Mouse (Mus musculus) kidney, postnatal 4 days (tissue): ENCODE data around the gene Magi1.
"Not testable (repeated sequence)": the region's sequence is repeated elsewhere in the genome, so short reads cannot be mapped to it uniquely, and the experiment has no call there.

Experiments used
- DNase-seq, 2 experiments: peaks; one replicate each; pipeline ENCODE4 v3.0.0; 2021; ENCODE audit warnings: mixed read lengths in 2 of 2

The Magi1 gene

DNA sequence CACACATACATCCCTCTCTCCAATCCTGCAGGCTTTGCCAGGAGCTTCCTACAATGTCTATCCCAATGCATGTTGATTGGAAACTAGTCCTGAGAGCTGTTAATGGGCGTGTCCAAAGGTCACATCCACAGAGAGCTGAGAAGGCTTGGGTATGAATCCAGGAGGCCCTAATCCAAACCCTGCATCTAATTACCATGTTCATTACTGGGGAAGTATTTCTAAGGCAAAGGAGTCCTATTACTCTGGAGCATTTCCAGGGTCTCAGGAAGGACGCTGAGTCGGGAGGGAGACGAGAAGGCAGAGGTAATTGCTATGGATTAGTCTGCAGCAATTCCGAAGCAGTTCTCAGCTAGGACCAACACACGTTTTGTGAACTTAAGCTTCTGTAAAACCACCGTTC, 240.3 kb downstream of the Magi1 start:
- DNase-seq: no peak

- peak; percentile 37 for DNase-seq
Observed at GRCm38 (mm10) chr6:94040093-94040492, 243.6 kb downstream of the Magi1 start.

- no peak for DNase-seq
Observed at GRCm38 (mm10) chr6:94038897-94039296, 244.8 kb downstream of the Magi1 start.

DNA sequence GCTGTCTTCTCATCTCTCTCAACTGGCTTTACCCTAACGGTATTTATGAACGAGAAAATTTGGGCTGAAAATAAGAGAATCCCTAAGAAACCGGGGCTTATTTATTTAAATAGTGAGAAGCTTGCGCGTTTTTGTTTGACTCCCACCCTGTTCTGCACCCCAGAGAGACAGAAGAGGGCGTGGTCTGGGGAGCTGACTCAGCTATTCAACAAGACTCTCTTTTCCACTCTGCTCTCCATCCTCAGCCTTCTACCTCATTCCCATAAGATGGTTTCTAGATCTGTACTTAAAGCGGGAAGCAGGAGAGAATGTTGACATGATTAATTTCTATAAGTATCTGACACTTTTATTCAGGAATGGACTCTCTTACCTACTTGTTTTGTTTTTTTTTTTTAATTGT, 247.2 kb downstream of the Magi1 start:
- no peak for DNase-seq

DNA sequence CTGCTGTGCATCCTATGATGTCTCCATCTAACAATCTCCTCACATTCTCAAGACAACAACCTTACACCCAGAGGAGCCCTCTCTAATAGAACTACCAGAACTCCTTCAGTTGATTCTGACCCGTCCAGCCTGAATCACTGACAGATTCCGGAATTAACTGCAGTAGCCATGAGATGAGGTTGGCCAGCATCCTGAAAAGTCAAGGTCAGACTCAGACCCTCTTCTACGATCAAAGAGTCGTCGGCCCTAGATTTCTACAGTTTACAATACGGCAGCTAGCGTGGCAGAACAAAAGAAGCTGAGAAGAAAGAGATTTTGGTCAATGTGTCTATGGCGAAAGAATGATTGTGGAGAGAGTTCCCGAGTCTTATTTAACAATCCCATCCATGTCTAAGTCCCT, 257.4 kb downstream of the Magi1 start:
- DNase-seq: no peak

DNA sequence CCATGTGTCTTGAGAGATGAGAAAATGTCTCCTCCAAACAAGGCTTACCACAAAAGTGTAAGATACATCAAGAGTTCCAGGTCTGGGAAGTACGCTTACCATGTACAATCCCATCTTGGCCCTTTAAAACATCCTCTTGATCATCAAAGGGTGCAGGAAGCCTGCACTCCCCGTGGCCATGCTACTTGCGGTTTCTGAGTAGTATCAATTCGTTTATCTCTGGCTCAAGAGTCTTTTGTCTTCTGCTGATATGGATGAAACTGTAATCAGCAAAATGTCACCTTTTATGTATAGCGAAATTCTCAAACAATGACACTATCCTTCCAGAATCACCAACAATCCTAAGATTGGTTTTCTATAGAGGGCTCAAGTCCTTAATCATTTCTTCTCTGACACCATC, 261.3 kb downstream of the Magi1 start:
- no peak for DNase-seq

DNA sequence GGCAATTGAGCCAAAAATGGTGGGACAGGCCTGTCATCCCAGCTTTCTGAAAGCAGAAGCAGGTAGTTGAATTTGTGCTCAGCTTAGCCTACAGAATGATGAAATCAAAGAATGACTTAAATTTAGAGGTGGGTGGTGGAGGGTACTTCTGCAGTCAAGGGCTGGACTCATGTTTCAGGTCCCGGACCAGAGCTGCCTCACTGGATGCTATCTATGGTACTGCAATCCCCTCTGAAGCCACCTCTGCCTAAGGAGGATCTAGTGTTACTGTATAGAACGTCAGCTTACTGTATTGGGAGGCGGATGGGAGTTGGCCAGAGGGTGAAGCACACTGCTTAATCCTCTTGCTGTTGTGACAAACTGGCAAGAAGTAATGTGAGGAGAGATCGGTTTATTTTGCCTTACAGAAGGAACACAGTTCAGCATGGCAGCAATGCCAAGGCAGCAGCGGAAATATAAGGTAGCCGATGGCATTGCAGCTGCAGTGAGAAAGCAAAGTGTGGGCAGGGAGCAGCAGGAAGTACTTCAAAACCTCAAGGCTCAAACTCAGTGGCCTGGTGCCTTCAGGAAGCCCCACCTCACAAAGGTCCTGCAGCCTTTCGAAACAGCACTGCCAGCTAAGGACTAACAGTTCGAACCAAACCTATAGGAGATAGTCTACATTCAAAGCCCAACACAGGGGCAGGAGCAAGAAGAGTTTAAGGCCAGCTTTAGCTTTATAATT, 262.3 kb downstream of the Magi1 start:
- no peak for DNase-seq

DNA sequence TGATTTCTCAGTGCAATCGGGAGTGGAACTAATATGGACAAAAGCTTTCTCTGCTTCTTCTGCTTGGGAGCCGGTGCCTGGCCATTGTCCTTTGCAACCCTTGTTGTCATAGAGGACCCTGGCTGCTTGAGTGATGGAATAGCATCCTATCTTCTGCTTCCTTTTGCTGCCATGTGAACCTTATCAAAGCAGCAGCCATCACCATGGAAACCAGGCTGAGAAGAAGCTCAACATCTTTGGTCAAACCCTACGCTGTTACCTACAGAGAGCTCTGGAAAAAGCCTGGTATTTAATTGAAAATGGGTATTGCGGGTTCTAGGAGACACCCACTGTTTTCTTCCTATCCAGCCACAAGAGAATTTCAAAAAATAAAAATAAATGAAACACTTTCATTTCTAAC, 263.2 kb downstream of the Magi1 start:
- DNase-seq: no peak

- no peak for DNase-seq
Observed at GRCm38 (mm10) chr6:94019935-94020334, 263.8 kb downstream of the Magi1 start.

- DNase-seq: no peak
Observed at GRCm38 (mm10) chr6:94013761-94014160, 270.0 kb downstream of the Magi1 start.

- peak; percentile 66 to 72 for DNase-seq
Observed at GRCm38 (mm10) chr6:94011947-94012346, 271.8 kb downstream of the Magi1 start.

DNA sequence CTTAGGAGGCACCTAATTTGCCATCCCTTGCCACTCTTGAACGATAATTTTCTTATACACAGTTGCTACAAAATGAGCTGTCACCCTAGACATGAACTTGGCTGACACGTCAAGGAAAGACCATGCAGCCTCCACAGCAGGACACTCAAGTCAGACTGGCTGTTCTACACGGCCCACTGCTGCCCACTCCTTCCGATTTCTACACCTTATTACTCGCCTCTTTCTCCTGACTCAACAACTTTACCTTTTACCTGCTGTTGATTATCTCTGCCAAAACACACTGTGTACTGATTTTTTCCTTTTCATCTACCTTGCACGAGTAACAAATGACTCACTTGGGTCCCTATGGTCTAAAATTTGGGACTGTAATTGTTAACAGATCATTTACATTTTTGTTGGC, 272.2 kb downstream of the Magi1 start:
- DNase-seq: no peak

- DNase-seq: no peak
Observed at GRCm38 (mm10) chr6:94008577-94008976, 275.1 kb downstream of the Magi1 start.

- DNase-seq: not testable (repeated sequence)
Observed at GRCm38 (mm10) chr6:94003586-94003985, 280.1 kb downstream of the Magi1 start.

DNA sequence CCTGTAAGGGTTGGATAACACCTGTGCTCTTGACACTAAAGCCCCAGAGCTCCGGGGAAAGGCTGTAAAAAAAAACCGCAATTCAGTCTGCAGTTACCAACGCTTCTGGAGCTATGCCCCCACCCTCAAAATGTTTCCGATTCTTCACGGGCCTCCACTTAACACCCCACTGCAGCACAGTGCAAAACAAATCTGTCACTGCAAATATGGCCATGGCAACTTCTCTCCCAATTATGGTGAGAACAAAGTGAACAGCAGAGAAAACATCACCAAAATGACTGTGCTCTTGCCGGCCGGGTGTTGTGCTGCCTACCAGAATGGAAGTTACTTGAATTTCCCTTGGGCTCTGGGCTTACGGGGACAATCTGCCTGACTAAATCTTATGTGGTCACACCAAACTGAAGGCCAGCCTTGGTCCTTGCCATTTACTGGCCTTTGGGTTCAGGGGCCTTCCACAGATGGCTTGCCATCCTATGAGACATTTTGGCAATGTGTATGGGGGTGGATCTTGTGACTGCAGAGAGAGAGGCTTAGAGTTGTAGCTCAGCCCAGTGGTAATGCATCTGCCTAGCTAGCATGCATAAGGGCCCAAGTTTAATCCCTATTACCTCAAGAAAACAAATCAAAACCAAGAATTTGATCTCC, 286.8 kb downstream of the Magi1 start:
- no peak for DNase-seq

- no peak for DNase-seq
Observed at GRCm38 (mm10) chr6:93987561-93987960, 296.2 kb downstream of the Magi1 start.

- DNase-seq: peak; percentile 55 to 58
Observed at GRCm38 (mm10) chr6:93985111-93985510, 298.6 kb downstream of the Magi1 start.

- no peak for DNase-seq
Observed at GRCm38 (mm10) chr6:93983551-93983950, 300.2 kb downstream of the Magi1 start.

DNA sequence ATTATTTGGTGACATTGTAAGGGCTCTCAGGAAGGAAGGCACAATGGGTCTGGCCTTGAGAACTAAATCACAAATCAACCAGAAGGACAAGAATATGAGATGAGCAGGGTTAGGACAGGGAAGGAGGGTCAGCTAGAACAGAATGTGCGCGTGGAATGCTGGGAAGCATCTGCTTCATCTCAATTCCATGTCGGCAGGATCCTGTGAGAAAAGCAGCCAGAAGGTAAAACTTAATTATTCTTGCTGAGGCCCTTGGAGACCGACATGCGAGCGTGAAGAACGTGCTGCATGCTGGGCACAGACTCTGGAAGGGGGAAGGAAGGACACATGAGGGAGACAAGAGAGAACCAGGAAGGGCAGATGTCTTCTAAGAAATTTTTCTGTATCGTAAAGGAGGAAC, 302.5 kb downstream of the Magi1 start:
- no peak for DNase-seq

GRCm38 (mm10) chr6:93979241-93979640, 304.5 kb downstream of the Magi1 start:
- no peak for DNase-seq

- no peak for DNase-seq
Observed at GRCm38 (mm10) chr6:93968721-93969120, 315.0 kb downstream of the Magi1 start.

- DNase-seq: no peak
Observed at GRCm38 (mm10) chr6:93962757-93963336, 320.9 kb downstream of the Magi1 start.

GRCm38 (mm10) chr6:93961782-93962181, 321.9 kb downstream of the Magi1 start:
- no peak for DNase-seq

DNA sequence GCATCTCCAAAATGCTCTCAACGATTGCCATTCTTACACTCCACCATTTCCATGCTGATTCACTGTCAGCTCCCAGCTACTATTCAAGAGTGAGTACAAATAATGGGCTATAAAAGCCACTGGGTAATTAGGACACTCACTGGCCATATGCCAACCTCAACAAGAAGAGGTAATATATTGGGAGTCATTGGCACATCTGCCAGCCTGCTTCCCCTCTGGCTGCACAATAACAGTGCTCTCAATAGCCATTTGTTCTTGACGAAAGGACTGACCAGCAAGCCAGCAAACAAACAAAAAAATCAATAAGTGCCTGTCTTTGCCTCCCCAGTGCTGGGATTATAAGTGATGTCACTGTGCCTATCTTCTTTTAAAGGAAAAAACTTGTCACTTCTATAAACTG, 326.5 kb downstream of the Magi1 start:
- DNase-seq: no peak
